Mouse (Mus musculus): Measurements from ENCODE around the gene Ackr4.

GRCm38 (mm10) chr9:104107482-104107881, 19.3 kb downstream of the Ackr4 start:
- TF ChIP-seq MYOD1 (IDR thresholded peaks at IDR 0.05; ENCODE audit: control insufficient read depth, insufficient read length, low read depth) (no peak), CTCF (IDR thresholded peaks at IDR 0.05; ENCODE audit: control insufficient read depth, insufficient read depth, insufficient read length) (no peak)
